Mouse (Mus musculus): Measurements from ENCODE around the gene Gm7029.
"Not testable (repeated sequence)": the region's sequence is repeated elsewhere in the genome, so short reads cannot be mapped to it uniquely, and the experiment has no call there.

Gm7029 gene

DNA sequence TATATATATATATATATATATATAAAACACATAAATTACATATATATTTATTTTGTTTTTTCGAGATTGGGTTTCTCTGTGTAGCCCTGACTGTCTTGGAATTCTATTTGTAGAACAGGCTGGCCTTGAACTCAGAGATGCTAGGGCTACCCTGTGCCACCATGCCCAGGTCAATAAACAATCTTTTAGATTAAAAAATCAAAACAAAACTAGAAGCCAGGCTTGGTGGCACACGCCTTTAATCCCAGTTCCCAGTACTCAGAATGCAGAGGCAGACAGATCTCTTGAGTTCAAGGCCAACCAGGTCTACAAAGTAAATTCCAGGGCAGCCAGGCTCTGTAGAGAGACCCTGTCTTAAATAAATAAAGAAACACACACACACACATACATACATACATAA, 17.7 kb downstream of the Gm7029 start:
- no peak for DNase-seq (ENCODE audit: extremely low spot score, low spot score)

DNA sequence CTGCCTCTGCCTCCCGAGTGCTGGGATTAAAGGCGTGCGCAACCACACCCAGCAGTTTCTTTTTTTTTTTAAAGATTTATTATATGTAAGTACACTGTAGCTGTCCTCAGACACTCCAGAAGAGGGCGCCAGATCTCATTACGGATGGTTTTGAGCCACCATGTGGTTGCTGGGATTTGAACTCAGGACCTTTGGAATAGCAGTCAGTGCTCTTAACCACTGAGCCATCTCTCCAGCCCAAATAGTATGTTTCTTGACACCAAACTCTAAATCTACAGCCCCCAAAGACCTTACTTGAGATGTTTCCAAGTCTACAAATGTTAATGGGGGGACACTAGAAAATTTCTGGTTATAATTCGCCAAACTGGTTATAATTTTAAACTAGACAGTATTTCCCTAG, 18.3 kb downstream of the Gm7029 start:
- not testable (repeated sequence) for DNase-seq (ENCODE audit: extremely low spot score, low spot score)

DNA sequence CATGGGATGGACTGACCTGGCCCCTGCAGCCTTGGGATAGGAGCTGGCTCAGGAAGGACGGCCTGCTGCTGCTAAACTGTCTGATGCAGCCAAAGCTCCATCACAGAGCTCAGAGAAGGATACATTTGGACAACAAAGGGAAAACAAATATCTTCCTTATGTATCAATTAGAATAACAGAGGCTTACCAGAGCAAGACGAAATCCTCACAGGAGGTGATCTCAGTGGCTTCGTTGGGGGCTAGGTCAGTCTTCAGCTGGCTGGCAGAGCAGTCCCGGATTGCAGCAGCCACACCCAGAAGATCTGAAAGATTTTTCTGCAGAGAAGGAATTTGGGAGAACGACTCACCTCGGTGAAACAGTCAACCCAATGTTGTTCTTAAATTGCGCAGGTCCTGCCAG, 18.8 kb downstream of the Gm7029 start:
- DNase-seq (ENCODE audit: extremely low spot score, low spot score) = no peak

DNA sequence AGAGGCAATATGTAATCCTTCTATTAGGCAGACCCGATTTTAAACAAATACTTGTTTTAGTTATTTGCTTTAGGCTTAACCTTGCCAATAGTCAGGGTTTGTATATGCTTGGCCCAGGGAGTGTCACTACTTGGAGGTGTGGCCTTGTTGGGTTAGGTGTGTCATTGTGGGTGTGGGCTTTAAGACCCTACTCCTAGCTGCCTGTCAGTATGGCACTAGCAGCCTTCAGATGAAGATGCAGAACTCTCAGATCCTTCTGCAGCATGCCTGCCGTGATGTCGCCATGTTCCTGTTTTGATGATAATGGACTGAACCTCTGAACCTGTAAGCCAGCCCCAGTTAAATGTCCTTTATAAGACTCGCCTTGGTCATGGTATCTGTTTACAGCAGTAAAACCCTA, 19.4 kb downstream of the Gm7029 start:
- DNase-seq (ENCODE audit: extremely low spot score, low spot score) = not testable (repeated sequence)

DNA sequence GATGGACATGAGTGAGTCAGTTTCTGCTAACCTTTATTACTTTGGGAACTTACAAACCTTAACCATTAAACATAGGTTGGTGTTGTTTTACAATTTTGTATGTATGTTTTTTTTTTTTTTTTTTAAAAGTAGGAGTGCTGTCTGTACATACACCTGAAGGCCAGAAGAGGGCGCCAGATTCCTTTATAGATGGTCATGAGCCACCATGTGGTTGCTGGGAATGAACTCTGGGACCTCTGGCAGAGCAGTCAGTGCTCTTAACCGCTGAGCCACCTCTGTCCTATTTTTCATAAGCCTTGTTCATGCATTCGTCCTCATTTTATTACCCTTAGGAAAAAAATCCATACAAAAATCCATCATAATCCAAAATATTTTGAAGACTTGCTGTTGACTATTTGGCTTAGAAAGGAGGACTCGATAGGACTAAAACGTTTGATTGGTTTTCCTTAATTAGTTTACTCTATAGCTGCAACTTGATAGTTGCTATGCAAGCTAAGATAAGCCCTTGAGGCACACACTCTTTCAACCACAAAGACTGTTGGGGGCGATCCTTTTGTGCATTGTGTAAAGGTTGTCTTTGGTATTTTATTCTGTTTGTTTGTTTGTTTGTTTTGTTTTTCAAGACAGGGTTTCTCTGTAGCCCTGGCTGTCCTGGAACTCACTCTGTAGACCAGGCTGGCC, 23.6 kb downstream of the Gm7029 start:
- no peak for DNase-seq (ENCODE audit: extremely low spot score, low spot score)

DNA sequence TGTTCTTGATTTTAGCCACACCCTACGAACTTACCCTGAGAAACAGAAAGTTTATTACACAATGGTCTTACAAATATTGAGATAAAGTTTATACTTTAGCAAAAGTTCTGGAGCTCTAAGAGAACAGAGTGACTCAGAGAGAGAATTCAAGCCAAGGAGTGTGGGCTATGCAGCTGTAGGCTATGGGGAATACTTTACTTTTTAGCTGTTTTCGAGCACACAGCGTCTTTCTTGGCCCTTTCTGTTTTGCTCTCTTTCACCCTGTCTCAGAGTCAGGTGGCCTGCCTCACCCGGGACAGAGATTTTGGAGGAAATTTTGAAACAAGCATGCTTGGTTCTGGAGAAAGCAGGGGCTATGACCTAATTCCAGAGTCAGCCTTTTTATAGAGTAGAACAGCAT, 24.6 kb downstream of the Gm7029 start:
- DNase-seq (ENCODE audit: extremely low spot score, low spot score) = not testable (repeated sequence)

DNA sequence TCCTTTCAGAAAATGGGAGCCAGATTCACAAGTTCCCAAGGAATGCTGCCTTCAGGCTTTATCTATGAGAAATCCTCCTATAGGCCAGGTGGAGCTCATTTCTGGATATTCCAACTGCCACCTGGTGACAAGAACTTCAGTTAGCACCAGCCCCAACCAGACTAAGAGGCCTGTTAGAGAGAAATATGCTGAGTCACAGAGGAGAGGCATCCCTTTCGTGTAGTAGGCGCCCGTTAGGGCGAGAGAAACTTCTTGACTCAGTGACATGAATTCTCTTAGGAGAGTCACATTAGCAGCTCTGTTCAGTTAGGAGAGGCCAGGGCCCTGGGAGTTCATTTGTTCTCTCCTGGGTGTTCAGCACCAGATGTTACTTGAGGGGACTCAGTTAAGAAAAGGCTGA, 26.0 kb downstream of the Gm7029 start:
- DNase-seq (ENCODE audit: extremely low spot score, low spot score) = no peak

DNA sequence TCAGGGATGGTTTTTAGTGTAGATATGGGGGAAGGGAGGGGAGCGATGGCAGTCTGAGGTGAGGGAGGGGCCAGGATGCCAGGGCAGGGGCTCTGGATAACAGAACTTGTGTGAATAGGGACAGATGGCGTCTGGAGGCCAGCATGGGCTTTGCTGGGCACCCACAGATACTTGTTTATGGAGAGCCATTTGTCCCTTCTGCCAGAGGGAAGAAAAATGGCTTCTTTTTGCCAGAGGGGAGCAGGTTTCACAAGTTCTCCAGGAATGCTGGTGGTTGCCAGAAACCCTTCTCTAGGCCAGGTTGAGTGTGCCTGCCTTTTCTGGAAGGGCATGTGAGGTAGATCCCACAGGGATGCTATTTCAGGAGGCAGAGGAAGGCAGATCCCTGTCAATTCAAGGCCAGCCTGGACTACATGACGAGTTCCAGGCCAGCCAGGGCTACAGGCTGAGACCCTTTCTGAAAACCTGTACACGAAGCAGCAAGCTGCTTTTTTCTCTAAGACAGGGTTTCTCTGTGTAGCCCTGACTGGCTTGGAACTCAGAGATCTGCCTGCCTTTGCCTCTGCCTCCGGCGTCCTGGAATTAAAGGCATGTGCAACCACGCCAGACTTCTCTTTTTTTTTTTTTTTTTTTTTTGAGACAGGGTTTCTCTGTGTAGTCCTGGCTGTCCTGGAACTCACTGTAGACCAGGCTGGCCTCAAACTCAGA, 26.8 kb downstream of the Gm7029 start:
- no peak for DNase-seq (ENCODE audit: extremely low spot score, low spot score)

DNA sequence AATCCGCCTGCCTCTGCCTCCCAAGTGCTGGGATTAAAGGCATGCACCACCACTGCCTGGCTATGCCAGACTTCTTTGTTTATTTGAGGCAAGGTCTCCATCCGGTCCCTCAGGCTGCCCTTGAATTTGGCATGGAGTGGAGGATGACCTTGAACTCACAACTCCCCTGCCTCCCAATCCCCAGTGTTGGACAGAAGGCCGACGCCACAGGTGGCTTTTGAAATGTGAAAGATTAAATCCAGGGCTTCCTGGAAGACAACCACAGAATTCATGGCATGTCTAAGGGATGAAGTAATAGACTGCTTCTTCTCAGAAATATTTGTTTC, 27.3 kb downstream of the Gm7029 start:
- no peak for DNase-seq (ENCODE audit: extremely low spot score, low spot score)

DNA sequence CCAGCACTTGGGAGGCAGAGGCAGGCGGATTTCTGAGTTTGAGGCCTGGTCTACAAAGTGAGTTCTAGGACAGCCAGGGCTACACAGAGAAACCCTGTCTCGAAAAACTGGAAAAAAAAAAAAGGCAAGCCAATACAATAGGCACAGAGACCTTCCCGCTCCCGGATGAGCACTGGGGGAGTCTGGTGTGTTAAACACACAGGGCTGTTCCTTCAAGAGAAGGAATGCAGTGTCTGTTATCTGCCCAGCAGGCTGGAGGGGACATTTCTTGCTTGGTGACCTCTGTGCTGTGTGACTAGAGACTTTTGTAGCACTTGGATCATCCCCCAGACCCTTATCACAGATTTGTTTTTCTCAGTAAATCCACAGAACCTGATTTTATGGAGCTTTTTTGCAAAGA, 28.0 kb downstream of the Gm7029 start:
- DNase-seq (ENCODE audit: extremely low spot score, low spot score) = no peak

DNA sequence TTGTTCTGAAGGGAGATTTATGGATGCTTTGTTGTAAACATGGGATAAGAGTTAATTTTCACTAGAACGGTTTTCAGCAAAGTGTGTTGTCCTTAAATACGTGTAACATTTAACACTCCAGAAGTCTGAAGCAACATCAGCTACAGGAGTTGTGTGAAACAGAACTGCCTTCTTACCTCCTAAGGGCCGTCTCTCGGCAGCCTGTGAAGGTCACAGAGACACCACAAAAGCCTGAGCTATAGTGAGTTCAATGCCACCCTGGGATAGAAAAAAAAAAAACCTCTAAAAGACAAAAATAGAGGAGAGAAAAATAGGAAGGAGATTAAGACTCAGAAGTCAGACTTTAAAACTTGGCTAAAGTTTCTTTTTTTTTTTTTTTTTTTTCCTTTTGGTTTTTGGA, 28.4 kb downstream of the Gm7029 start:
- DNase-seq (ENCODE audit: extremely low spot score, low spot score) = no peak

DNA sequence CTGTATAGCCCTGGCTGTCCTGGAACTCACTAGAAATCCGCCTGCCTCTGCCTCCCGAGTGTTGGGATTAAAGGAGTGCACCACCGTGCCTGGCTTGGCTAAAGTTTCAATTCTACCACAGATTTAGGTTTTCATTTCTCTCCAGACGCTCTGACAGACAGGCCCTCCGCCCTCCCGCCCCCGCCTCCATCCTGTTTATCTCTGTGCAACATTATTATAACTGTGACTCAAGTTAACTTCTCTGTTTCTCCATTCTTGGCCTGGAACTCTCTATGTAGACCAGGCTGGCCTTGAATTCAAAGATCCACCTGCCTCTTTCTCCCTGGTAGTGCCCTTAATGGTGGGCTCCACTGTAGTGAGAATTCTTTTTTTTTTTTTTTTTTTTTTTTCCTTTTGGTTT, 28.9 kb downstream of the Gm7029 start:
- no peak for DNase-seq (ENCODE audit: extremely low spot score, low spot score)

DNA sequence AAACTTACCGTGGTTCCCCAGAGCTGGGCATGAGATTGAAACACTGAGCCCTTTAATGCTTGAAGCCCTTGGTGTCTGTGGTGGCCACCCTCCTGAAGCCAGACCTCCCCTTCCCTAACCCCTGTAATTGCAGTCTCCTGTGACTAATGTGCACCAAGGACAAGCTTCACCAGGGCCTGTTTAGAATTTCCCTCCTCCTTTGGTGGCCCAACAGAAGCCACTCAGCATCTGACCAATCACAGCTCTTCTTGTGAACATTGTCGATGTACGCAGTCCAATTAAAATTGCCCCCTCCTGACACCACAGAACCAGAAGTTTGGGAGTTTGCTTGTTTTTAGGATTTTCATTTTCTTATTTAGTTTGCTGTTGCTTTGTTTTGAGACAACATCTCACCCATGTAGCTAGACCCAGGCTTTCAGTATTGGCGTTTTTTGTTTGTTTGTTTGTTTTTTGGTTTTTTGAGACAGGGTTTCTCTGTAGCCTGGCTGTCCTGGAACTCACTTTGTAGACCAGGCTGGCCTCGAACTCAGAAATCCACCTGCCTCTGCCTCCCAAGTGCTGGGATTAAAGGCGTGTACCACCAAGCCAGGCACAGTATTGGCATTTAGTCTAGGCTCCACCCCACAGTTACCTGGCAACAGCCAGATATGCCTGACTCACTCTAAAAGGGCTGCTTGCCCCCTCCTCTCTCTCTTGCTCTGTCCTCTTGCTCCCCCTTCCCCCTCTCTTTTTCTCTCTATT, 30.4 kb downstream of the Gm7029 start:
- DNase-seq (ENCODE audit: extremely low spot score, low spot score) = not testable (repeated sequence)

DNA sequence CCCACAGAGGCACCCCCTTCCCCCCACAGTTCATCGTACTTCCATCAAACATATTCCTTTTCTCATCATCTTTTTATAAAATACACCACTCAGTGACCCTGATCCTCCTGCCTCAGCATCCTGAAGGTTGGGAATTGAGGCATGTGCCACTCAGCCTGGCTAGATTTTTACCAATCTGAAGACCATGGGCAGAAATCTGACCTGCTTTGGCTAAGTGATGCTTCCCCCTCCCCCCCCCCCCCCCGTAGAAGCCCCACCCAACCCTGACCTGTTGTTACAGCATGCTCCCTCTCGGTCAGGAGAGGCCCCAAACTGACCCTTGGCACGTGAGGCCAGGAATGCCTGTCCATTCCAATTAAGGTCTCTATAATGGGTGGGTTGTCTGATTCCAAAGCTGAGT, 31.2 kb downstream of the Gm7029 start, which contains the start of gene Platr17:
Platr17 (plus strand) TSS at position 301 of the 400 bp plus-strand sequence.
- not testable (repeated sequence) for DNase-seq (ENCODE audit: extremely low spot score, low spot score)

DNA sequence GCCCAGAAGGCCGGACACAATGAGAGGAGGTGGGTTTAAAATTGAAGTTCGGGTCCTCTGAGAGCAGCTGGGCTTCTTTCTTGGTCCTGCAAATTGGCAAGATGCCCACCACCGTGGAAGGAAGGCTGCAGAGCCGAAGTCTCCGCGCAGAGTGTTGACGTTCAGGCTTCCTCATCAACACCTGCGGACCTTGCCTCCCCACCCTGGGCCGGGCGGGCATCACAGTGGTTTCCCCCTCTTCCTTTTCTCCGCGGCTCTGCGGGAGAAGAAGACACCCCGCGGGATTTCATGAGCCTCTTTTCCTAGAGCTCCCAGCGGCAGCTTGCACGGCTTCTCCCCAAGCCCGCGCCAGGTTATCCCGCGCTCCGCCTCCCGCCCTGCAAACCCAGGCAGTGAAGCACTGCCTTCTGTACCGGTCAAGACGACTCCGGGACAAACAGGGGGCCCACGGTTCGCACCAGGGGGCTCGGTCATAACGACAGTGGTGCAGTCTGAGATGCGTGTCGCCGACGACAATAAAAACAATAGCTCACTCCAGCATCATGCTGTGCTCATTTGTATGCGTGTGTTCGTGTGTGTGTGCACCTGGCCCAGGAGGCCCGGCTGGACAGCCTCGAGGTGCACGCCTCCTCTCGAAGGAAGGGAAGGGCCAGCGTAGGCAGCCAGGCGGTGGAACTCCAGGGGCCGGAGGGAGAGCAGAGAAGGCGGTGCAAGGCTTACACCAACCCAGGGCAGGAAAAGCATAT, 34.9 kb downstream of the Gm7029 start:
- no peak for DNase-seq (ENCODE audit: extremely low spot score, low spot score)

DNA sequence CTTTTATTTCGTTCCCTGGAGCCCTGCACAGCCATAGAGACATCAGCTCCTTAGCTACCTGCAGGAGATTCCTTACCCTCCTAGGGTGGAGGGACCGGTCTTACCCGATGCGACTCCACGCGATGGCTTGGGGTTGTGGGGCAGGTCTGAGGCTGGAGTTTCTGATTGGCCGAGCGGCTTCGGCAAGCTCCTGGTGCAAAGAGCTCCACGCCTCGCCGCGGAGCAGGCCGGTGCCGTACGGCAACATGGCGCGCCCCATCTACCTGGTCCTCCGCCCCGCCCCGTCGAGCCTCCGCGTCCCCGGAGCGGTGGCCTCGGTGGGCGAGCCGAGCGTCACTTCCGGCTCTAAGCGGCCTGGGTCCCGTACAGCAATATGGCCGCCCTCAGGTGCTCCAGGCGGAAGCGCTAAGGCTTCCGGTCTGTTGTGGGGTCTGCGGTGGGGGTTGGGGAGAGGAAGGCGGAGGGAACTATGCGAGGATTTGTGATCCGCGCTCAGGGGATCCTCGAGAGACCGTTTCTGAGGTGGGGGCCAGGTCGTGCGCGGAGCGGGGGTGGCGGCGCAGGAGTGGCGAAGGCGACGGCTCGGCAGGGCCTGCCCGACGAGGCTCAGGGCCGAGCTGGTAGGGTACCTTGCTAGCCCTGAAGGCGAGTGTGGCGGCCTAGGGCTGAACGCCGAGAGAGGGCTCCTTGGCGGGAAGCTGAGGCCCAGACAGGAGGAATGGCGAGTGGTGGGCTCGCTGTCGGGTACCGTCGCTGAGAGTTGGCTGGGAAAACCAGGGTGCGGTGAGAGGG, 35.6 kb downstream of the Gm7029 start, which contains the start of gene Daxx:
Daxx (plus strand) TSS at position 338 of the 792 bp plus-strand sequence.
- peak; percentile 98 for DNase-seq (ENCODE audit: extremely low spot score, low spot score)

DNA sequence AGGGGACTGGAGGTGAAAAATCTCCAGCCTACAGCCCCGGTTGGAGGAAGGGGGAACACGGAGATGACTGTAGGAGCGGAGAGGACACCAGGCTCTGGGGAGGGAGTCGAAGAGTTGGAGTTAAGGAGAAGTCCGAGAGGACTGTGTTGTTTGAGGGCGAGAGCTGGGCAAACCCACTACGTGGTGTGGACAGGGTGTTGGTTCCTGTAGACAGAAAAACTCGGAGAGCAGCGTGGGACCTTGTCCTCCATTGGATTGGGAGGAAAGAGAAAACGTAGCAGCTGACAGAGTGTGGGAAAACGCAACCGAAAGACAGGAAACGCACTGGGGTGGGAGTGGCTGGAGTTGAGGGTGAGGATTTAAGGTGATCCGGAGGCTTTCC, 36.2 kb downstream of the Gm7029 start:
- no peak for DNase-seq (ENCODE audit: extremely low spot score, low spot score)

DNA sequence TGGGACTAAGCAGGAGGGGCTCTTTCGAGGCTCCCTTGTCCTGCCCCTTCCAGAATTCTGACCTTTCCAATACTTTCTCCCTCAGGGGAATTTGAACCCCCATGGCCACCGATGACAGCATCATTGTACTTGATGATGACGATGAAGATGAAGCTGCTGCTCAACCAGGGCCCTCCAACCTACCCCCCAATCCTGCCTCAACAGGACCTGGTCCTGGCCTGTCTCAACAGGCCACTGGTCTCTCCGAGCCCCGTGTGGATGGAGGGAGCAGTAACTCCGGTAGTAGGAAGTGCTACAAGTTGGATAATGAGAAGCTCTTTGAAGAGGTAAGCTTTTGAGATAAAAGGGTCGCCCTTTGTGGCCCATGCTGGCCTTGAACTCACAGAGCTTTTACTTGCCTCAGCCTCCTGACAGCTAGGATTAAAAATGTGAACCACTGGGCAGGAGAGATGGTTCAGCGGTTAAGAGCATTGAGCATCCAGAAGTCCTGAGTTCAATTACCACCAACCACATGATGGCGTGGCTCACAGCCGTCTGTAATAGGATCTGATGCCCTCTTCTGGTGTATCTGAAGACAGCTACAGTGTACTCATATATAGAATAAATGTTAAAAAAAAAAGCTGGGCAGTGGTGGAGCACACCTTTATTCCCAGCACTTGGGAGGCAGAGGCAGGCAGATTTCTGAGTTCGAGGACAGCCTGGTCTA, 36.9 kb downstream of the Gm7029 start:
- no peak for DNase-seq (ENCODE audit: extremely low spot score, low spot score)

DNA sequence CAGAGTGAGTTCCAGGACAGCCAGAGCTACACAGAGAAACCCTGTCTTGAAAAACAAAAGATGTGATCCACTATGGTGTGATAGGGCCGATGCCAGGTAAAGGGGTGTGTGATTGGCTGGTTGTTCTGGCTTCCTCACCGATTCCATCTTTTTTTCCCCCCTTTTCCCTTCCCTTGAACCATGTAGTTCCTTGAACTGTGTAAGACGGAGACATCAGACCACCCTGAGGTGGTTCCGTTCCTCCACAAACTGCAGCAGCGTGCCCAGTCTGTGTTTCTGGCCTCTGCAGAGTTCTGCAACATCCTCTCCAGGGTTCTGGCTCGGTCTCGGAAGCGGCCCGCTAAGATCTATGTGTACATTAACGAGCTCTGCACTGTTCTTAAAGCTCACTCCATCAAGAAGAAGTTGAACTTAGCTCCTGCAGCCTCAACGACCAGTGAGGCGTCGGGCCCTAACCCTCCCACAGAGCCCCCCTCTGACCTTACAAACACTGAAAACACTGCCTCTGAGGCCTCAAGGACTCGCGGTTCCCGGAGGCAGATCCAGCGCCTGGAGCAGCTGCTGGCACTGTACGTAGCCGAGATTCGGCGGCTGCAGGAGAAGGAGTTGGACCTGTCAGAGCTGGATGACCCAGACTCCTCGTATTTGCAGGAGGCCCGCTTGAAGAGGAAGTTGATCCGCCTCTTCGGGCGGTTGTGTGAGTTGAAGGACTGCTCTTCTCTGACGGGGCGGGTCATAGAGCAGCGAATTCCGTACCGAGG, 37.6 kb downstream of the Gm7029 start:
- DNase-seq (ENCODE audit: extremely low spot score, low spot score) = no peak
